Mouse (Mus musculus) gastrocnemius, postnatal 25 days (tissue): ENCODE data around the gene March6. TPM values are rescaled to one million over a fixed set of nuclear protein-coding genes. Genes with fewer than 3 reads are reported as not detected.

Source experiments
- DNase-seq: peaks from one replicate; pipeline ENCODE4 v3.0.0; 2022
- total RNA-seq, 2 experiments: library from RNA; stranded (reverse); gene quantifications; 1 replicate in 1 of 2; 2 replicates in 1 of 2; pipeline ENCODE4 v1.2.3; 2021

Gene March6
- total RNA-seq, 2 experiments from 2014 or later: 94.5 to 100 TPM

GRCm38 (mm10) chr15:31414179-31414898 is 116.5 kb downstream of the March6 start:
- no peak for DNase-seq

GRCm38 (mm10) chr15:31413662-31414061 is 117.2 kb downstream of the March6 start:
- DNase-seq: no peak

DNA sequence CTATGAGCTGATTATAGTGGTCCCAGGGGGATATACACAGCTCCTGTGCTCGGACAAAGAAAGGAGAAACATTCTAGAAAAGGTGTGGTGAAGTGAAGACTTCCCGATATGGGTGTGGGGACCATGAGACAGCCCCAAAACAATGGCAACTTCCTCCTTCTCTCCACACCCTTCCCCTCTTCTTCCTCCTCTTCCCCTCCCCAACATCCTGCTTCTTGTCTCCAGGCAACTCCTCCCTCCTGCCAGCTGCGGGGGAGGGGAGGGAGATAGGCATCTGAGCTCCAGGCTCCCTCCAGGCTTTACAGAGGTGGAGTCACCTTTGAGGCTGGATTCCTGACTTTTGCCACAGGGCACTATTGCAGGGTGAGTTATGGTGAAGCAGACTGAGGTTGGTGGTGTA is 117.9 kb downstream of the March6 start:
- DNase-seq: no peak

- no peak for DNase-seq
Measured at GRCm38 (mm10) chr15:31412436-31412835, 118.4 kb downstream of the March6 start.

- DNase-seq: no peak
Measured at GRCm38 (mm10) chr15:31407490-31407889, 123.4 kb downstream of the March6 start.

DNA sequence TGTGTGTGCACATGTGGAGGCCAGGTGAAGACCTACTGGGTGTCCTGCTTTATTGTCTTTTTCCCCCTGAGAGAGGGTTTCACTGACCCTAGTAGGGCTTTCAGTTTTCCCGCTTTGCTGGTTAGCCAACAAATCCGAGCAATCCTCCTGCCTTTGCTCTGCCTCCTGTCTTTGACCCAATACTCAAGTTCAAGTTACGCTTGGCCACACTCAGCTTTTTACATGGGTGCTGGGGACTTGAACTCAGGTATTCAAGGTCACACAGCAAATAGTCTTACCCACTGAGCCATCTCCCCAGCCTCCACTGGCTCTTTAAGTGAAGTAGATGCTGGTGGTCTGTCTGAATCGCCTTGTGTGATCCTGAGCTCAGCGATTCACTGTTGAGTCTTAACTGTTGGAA is 124.0 kb downstream of the March6 start:
- DNase-seq: no peak

Other genes starting within 250 kb of the March6 start
- 10 to 100 TPM; 17.0 to 25.2 TPM for gene Ankrd33b, start 163.3 kb downstream of the March6 start, total RNA-seq
- not detected for gene Ropn1l, start 77.3 kb downstream of the March6 start, total RNA-seq
- gene Cmbl, start 34.3 kb upstream of the March6 start, total RNA-seq: 10 to 100 TPM; 37.7 to 38.5 TPM
- gene Cct5, start 70.8 kb upstream of the March6 start, total RNA-seq: 100 to 1,000 TPM; 126 to 130 TPM
- gene Fam173b, start 70.8 kb upstream of the March6 start, total RNA-seq: 10 to 100 TPM; 10.8 to 14.4 TPM